Mouse (Mus musculus) intestine, embryonic 16.5 days (tissue): ENCODE measurements around the gene Lefty2. TPM values are rescaled to one million over a fixed set of nuclear protein-coding genes. Genes with fewer than 3 reads are reported as not detected.

Experiments
- ATAC-seq: fragments of 200-750 bp; cut with Nextera tagmentation; 2 replicates; pipeline ENCODE4 v1.8.0; 2017; ENCODE audit warnings: moderate TSS enrichment, moderate library complexity
- H3K27ac ChIP-seq: fragments of 300-500 bp; sonication (generic); 2 replicates; pipeline ENCODE4 v1.5.1; 2014; ENCODE audit warnings: mild to moderate bottlenecking, low read length
- H3K27me3 ChIP-seq: fragments of 300-500 bp; sonication (generic); replicated peaks from 2 replicates; pipeline ENCODE4 v1.6.1; 2014; ENCODE audit warnings: low read length, control low read depth, mixed read lengths; ENCODE audit not compliant: control insufficient read depth, insufficient read depth
- H3K36me3 ChIP-seq: fragments of 300-500 bp; sonication (generic); 2 replicates; pipeline ENCODE4 v1.6.1; 2014; ENCODE audit warnings: low read length, control low read depth; ENCODE audit not compliant: control insufficient read depth, insufficient read depth
- H3K4me1 ChIP-seq: fragments of 300-500 bp; sonication (generic); 2 replicates; pipeline ENCODE4 v1.6.1; 2014; ENCODE audit warnings: low read length, control low read depth, mixed read lengths; ENCODE audit not compliant: control insufficient read depth, insufficient read depth
- H3K4me2 ChIP-seq: fragments of 300-500 bp; sonication (generic); 2 replicates; pipeline ENCODE4 v1.6.1; 2014; ENCODE audit warnings: low read depth, low read length, control low read depth
- H3K4me3 ChIP-seq: fragments of 300-500 bp; sonication (generic); 2 replicates; pipeline ENCODE4 v1.5.1; 2014; ENCODE audit warnings: mild to moderate bottlenecking, low read length
- H3K9ac ChIP-seq: fragments of 300-500 bp; sonication (generic); 2 replicates; pipeline ENCODE4 v1.6.1; 2014; ENCODE audit warnings: low read depth, low read length
- H3K9me3 ChIP-seq: fragments of 300-500 bp; sonication (generic); 2 replicates; pipeline ENCODE4 v1.6.1; 2016; ENCODE audit warnings: low read length, control low read depth; ENCODE audit not compliant: control insufficient read depth
- WGBS: fragments of 180-500 bp; shearing (Covaris S2); extraction: QIAGEN DNeasy Blood & Tissue Kit; methylation state at CpG from one replicate; pipeline ENCODE4 v1.1.7; 2014; 5-methylcytosine and 5-hydroxymethylcytosine counted together
- polyA plus RNA-seq: library from polyadenylated mRNA; unstranded; fragments of >200 nt; fragmentation: Nextera tagmentation; extraction: Ambion mirVana; gene quantifications from 2 replicates; pipeline ENCODE4 v1.2.1, GENCODE M21; 2015

The Lefty2 gene
- polyA plus RNA-seq, 1 experiment from 2014 or later: not detected

DNA sequence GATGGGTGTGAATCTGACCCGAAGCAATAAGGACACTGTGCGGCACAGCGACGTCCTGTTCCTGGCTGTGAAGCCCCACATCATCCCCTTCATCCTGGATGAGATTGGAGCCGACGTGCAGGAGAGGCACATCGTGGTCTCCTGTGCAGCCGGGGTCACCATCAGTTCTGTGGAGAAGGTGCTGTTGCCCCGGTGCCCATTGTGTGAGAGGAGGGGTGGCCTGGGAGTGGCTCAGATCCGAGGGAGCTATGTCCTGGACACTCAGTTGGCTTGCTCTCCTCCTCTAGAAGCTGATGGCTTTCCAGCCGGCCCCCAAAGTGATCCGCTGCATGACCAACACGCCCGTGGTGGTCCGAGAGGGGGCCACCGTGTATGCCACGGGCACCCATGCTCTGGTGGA lies 13.0 kb downstream of the Lefty2 start:
- no peaks in the 10 kb centered on the region for H3K27me3 ChIP-seq
- H3K36me3 ChIP-seq: peaks cover 2% of the 10 kb centered on the region; the same call in 1 of the 2 replicates
- 93% methylated on average over 17 of the region's 17 CpGs for WGBS
- H3K4me3 ChIP-seq: no peak overlapping the region; the same call in 1 of the 2 replicates
- no peak for ATAC-seq
- no peaks in the 10 kb centered on the region for H3K9me3 ChIP-seq
- H3K27ac ChIP-seq: no peak overlapping the region
- 0 out of 2 replicates have a peak overlapping the region, but pooled peaks have one; percentile 39 for H3K9ac ChIP-seq
- no peak overlapping the region for H3K4me2 ChIP-seq
- peaks cover 8% of the 10 kb centered on the region for H3K4me1 ChIP-seq

DNA sequence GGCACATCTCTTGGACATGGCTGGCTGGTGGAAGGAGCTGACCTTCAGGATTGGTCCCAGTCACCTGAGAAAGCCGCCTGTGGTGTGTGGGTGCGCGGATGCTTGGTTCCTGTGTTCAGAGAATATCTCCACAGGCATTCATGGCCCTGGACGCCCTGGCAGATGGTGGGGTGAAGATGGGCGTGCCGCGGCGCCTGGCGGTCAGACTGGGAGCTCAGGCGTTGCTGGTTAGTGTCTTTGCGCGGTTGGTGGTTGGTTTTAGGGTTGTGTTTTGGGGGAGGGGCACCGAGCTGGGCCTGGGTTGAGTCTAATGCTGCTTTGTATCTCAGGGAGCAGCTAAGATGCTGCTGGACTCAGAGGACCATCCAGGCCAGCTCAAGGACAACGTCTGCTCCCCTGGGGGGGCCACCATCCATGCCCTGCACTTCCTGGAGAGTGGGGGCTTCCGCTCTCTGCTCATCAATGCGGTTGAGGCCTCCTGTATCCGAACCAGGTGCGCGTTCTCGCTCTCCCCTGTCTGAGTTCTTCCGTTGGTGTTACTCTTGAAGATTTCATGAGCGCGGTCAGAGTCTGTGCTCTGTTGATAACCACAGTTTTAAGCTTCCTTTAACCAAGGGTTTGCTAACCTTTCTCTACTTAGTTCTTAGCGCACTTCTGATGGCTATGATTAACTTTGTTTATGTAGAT lies 13.7 kb downstream of the Lefty2 start:
- Histone ChIP-seq H3K4me2 (no peak overlapping the region), H3K27me3 (no peaks in the 10 kb centered on the region), H3K4me3 (no peak overlapping the region), H3K9me3 (no peaks in the 10 kb centered on the region), H3K9ac (no peak overlapping the region), H3K4me1 (peaks cover 10% of the 10 kb centered on the region), H3K27ac (no peak overlapping the region), H3K36me3 (peaks cover 2% of the 10 kb centered on the region; the same call in 1 of the 2 replicates)
- no peak for ATAC-seq
- WGBS: 89% methylated on average over 24 of the region's 24 CpGs

DNA sequence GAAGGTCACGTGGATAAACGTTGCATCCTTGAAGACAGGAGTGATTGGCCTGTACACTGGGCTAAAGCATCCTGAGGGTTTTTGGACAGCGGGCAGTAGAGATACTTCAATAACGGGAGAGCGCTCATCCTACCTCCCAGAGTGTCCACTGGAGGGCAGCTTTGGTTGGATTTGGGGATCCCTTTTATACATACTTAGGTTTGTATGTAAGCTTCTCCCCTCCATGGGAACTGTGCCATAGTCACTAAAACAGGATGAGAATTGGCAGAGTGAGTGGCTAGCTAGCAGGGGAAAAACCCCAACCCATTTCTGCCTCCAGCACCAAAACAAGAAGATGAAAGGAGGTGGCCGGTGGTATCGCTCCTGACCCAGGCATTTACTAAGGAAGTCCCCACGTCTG lies 18.2 kb downstream of the Lefty2 start:
- 44% methylated on average over 8 of the region's 8 CpGs for WGBS
- H3K4me3 ChIP-seq: no peak overlapping the region
- H3K27ac ChIP-seq: no peak overlapping the region
- 0 out of 2 replicates have a peak overlapping the region, but pooled peaks have one; percentile 33 for H3K4me2 ChIP-seq
- 0 out of 2 replicates have a peak, but pooled peaks cover 2% of the 10 kb centered on the region for H3K4me1 ChIP-seq
- H3K27me3 ChIP-seq: no peaks in the 10 kb centered on the region
- H3K9ac ChIP-seq: no peak overlapping the region
- H3K9me3 ChIP-seq: no peaks in the 10 kb centered on the region
- H3K36me3 ChIP-seq: peaks cover 2% of the 10 kb centered on the region; the same call in 1 of the 2 replicates
- peak; percentile 6; the same call in 1 of the 2 replicates for ATAC-seq

DNA sequence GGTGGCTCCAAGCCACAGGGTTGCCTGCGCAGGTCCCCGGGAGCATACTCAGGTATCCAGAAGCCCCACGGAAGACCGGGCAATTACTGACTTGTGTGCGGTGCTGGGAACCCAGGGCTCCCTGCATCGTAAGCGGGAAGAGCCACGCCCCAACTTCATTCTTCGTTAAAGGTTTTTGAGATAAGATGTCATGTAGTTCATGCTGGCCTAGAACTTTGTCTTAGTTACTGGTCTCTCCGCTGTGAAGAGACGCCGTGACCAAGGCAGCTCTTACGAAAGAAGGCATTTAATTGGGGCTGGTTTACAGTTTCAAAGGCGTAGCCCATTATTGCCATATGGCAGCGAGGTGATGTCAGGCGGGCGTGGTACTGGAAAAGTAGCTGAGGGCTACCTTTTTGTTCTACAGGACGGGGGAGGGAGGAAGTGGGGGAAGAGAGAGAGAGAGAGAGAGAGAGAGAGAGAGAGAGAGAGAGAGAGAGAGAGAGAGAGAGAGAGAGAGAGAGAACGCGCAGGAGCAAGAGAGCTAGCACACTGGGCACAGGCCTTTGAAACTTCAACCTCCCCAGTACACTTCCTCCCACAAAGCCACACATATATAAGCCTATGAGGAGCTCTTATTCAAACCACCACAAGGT lies 18.9 kb downstream of the Lefty2 start:
- Histone ChIP-seq H3K4me3 (no peak overlapping the region), H3K27me3 (no peaks in the 10 kb centered on the region), H3K4me1 (0 out of 2 replicates have a peak, but pooled peaks cover 2% of the 10 kb centered on the region), H3K4me2 (0 out of 2 replicates have a peak overlapping the region, but pooled peaks have one; percentile 33), H3K9me3 (no peaks in the 10 kb centered on the region), H3K27ac (no peak overlapping the region), H3K9ac (no peak overlapping the region), H3K36me3 (peaks cover 2% of the 10 kb centered on the region; the same call in 1 of the 2 replicates)
- WGBS: 48% methylated on average over 20 of the region's 20 CpGs
- peak; percentile 75 for ATAC-seq

DNA sequence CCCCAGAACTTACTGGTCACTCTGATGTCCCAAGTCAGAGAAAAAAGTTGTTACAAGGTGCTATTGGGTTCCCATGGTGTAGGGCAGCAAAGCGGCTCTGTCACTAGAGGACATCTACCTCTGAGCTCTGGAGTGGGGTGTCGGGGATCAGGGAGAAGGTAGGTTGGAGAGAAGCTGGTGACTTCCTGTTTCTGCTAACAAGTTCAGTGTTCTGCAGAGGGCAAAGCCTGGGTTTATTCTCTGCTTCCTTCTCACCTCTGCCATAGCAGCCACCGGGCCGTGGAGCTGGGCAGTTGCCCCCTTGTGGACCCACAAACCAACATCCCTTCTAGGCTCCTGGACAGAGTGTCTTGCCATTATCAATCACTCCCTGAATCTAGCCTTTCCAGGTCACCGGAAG lies 19.9 kb downstream of the Lefty2 start:
- 80% methylated on average over 5 of the region's 5 CpGs for WGBS
- no peak for ATAC-seq

DNA sequence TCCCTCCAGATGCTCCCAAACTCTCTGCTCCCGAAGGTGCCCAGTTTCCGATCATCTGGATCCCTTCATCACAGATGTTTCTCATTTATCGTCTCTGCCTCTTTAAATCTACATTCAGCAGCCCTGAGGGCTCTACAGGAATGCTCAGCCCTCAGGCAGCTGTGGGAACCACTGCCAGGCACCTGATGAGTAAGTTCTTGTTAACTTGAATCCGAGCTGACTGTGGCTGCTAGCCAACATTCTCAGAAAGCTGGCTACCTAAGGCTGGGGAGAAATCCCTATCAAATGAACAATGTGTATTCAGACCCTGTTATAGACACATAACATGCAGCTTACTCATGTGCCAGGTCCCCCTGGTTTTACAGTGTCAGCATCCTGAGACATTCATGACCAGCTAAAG lies 20.9 kb downstream of the Lefty2 start:
- no peaks in the 10 kb centered on the region for H3K36me3 ChIP-seq
- H3K4me1 ChIP-seq: 0 out of 2 replicates have a peak, but pooled peaks cover 2% of the 10 kb centered on the region
- H3K27me3 ChIP-seq: no peaks in the 10 kb centered on the region
- ATAC-seq: no peak
- H3K4me2 ChIP-seq: no peak overlapping the region
- H3K9ac ChIP-seq: no peak overlapping the region
- no peak overlapping the region for H3K4me3 ChIP-seq
- H3K9me3 ChIP-seq: no peaks in the 10 kb centered on the region
- no peak overlapping the region for H3K27ac ChIP-seq
- WGBS: 37% methylated on average over 4 of the region's 4 CpGs

More for the DNA sequence above, 19.9 kb downstream of the Lefty2 start:
- H3K4me3 ChIP-seq: no peak overlapping the region
- no peaks in the 10 kb centered on the region for H3K9me3 ChIP-seq
- H3K4me2 ChIP-seq: no peak overlapping the region
- H3K27me3 ChIP-seq: no peaks in the 10 kb centered on the region
- H3K4me1 ChIP-seq: 0 out of 2 replicates have a peak, but pooled peaks cover 2% of the 10 kb centered on the region
- peaks cover under 1% of the 10 kb centered on the region; the same call in 1 of the 2 replicates for H3K36me3 ChIP-seq
- H3K27ac ChIP-seq: no peak overlapping the region
- no peak overlapping the region for H3K9ac ChIP-seq

DNA sequence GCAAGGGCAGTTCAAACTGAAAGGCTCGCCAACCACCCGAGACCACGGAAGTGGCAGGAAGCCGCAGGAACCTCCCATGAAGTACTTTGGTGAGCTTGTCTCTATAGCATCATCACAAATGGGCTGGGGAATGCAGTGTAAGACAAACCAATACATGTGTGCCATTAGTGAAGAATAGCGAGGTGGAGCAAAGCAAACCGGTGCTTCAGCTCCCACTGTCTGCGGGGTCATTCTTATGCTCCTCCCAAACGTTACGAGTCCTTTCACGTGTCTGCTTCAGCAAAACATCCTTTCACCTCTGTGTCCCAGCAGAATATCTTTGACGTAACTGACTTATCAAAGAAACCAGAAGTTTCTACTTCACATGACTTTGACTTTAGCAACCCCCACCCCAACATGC lies 23.5 kb downstream of the Lefty2 start:
- no peaks in the 10 kb centered on the region for H3K36me3 ChIP-seq

DNA sequence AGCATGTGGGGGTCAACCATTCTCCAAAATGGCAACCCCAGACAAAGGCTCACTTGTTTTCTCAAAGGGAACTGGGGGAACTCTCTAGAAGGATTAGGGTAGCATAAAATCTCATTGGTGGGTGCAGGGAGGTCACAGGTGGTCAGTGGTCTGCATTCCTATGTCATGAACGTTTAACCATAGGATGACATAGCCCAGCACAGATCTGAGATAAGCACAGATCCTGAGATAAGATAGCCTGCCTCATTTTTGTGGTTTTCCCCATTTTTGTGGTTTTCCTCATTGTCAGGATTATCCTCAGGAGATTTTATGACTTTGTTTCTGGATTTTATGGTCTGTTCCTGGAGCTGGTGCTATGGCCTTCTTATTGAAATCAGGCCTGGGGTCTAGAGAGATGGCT lies 24.1 kb downstream of the Lefty2 start:
- Histone ChIP-seq H3K9me3 (no peaks in the 10 kb centered on the region), H3K36me3 (no peaks in the 10 kb centered on the region), H3K27me3 (no peaks in the 10 kb centered on the region), H3K4me3 (no peak overlapping the region), H3K4me1 (no peaks in the 10 kb centered on the region), H3K9ac (no peak overlapping the region), H3K27ac (no peak overlapping the region), H3K4me2 (no peak overlapping the region)
- no peak for ATAC-seq
- 20% methylated on average over 1 of the region's 1 CpGs for WGBS

More for the DNA sequence above, 23.5 kb downstream of the Lefty2 start:
- H3K4me3 ChIP-seq: no peak overlapping the region
- H3K4me2 ChIP-seq: no peak overlapping the region
- no peaks in the 10 kb centered on the region for H3K9me3 ChIP-seq
- H3K9ac ChIP-seq: no peak overlapping the region
- no peaks in the 10 kb centered on the region for H3K27me3 ChIP-seq
- no peak for ATAC-seq
- 0 out of 2 replicates have a peak, but pooled peaks cover 1% of the 10 kb centered on the region for H3K4me1 ChIP-seq
- H3K27ac ChIP-seq: no peak overlapping the region
- 88% methylated on average over 11 of the region's 11 CpGs for WGBS

DNA sequence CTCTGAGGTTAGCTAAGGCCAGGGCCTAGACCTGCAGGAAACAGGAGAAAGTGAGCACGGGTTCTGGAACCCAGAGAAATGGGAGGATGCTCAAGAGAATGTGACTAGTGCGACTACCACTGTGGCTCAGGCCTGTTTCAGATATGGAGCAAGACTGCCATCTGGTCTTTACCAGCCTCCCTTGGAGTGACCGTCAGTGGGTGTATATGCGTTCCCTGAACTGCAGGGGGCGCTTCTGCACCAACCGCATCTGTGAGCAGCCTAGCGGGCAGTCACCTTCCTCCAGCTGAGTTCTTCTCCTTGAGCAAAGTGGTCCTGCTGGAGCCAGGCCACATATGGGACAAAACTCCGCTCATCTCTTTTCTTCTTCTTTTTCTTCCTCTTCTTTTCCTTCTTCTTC lies 26.8 kb downstream of the Lefty2 start:
- Histone ChIP-seq H3K4me3 (no peak overlapping the region), H3K27me3 (no peaks in the 10 kb centered on the region), H3K9me3 (no peaks in the 10 kb centered on the region), H3K36me3 (no peaks in the 10 kb centered on the region), H3K4me2 (no peak overlapping the region), H3K9ac (no peak overlapping the region), H3K4me1 (no peaks in the 10 kb centered on the region), H3K27ac (no peak overlapping the region)
- 37% methylated on average over 8 of the region's 8 CpGs for WGBS
- ATAC-seq: no peak
